25 mouse cellular contexts compared by ENCODE assay signal in the genomic region with DNA sequence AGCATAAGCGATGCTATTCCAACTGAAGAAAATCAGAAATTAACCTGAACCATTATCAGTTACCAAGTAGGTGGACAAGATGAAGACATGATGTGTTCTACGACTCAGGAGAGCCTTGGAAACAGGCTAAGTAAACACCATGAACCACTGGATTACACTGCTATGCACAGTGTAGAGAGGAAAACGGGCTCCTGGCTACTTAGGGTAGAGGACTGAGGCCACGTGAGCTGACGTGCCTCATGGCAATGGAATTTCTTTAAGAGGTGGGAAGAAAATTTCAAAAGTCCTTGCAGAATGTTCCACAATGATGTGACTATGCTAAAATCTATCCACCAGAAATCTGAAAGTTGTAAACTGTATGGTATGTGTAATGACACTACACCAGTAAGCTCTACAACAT. TPM values are rescaled to one million over a fixed set of nuclear protein-coding genes. Genes with fewer than 3 reads are reported as not detected.
"Had no signal": no experiment of that assay in that cellular context is flagged by ENCODE, and none has a peak within 500 bp of the region (broad histone marks: within the 10 kb centered on the region; RNA-seq: fewer than 3 reads in every experiment).

No protein-coding gene starts in this region.

- H3K27me3 ChIP-seq: liver, embryonic 13.5 days; liver, embryonic 15.5 days; lung, embryonic 15.5 days; midbrain, embryonic 12.5 days; neural tube, embryonic 13.5 days; neural tube, embryonic 15.5 days; stomach, embryonic 15.5 days had no signal

- H3K9ac ChIP-seq: liver, embryonic 13.5 days; liver, embryonic 15.5 days; liver, postnatal 0 days; lung, embryonic 15.5 days; midbrain, embryonic 12.5 days; neural tube, embryonic 13.5 days; neural tube, embryonic 15.5 days; stomach, embryonic 15.5 days had no signal

- H3K4me1 ChIP-seq: liver, embryonic 13.5 days; liver, embryonic 15.5 days; midbrain, embryonic 12.5 days had no signal

- H3K36me3 ChIP-seq: liver, embryonic 13.5 days; liver, embryonic 15.5 days; lung, embryonic 15.5 days; neural tube, embryonic 15.5 days; stomach, embryonic 15.5 days had no signal

- H3K9me3 ChIP-seq: liver, embryonic 13.5 days; liver, embryonic 15.5 days; lung, embryonic 15.5 days; midbrain, embryonic 12.5 days; stomach, embryonic 15.5 days had no signal

- ATAC-seq: liver, postnatal 0 days; midbrain, embryonic 16.5 days had no signal

- H3K4me2 ChIP-seq: liver, embryonic 11.5 days; liver, embryonic 13.5 days; liver, embryonic 15.5 days; lung, embryonic 15.5 days; midbrain, embryonic 12.5 days; neural tube, embryonic 13.5 days; neural tube, embryonic 15.5 days; stomach, embryonic 15.5 days had no signal

- DNase-seq: liver; liver, embryonic 13.5 days; liver, postnatal 0 days; midbrain, embryonic 14.5 days; retina, postnatal 1 day; right cerebral cortex, adult 18-20 months; right cerebral cortex, postnatal 25 days; right cerebral cortex, postnatal 4 days; spleen, adult 18-20 months; thymus, adult 2 months; thymus, postnatal 25 days; thymus, postnatal 4 days had no signal

- H3K27ac ChIP-seq: liver, embryonic 13.5 days; liver, embryonic 15.5 days; lung, embryonic 15.5 days; midbrain, embryonic 12.5 days; neural tube, embryonic 13.5 days; neural tube, embryonic 15.5 days; stomach, embryonic 15.5 days; stomach, postnatal 0 days had no signal

- H3K4me3 ChIP-seq: liver, embryonic 13.5 days; liver, embryonic 15.5 days; lung, embryonic 15.5 days; midbrain, embryonic 12.5 days; myocyte; neural tube, embryonic 13.5 days; neural tube, embryonic 15.5 days; stomach, embryonic 15.5 days had no signal

RNA-seq across cellular contexts. Expression of a gene that starts 41.0 kb away (rescaled TPM):
- polyA plus RNA-seq: liver, embryonic 11.5 days; liver, embryonic 13.5 days; liver, embryonic 15.5 days; liver, postnatal 0 days; lung, embryonic 15.5 days; midbrain, embryonic 12.5 days; midbrain, embryonic 14.5 days; midbrain, embryonic 16.5 days; myocyte; neural tube, embryonic 11.5 days; neural tube, embryonic 13.5 days; neural tube, embryonic 15.5 days; small intestine, adult 2 months; stomach, embryonic 15.5 days; stomach, postnatal 0 days; urinary bladder, adult 2 months had no signal
